Mouse (Mus musculus) brain, embryonic 14.5 days (tissue): ENCODE results near the gene Os9. TPM values are rescaled to one million over a fixed set of nuclear protein-coding genes. Genes with fewer than 3 reads are reported as not detected.

Source experiments
- DNase-seq: peaks from one replicate; pipeline ENCODE4 v3.0.0-alpha.2; 2011; ENCODE audit warnings: low read depth
- CTCF ChIP-seq: fragments of 200-500 bp; IDR thresholded peaks from 2 replicates; pipeline ENCODE4 v1.5.1; 2012; ENCODE audit warnings: inconsistent platforms, mild to moderate bottlenecking, moderate library complexity, borderline replicate concordance; ENCODE audit not compliant: insufficient read depth, insufficient read length; ENCODE audit errors: extremely low read depth
- POLR2A ChIP-seq: fragments of 200-500 bp; IDR thresholded peaks from 2 replicates; pipeline ENCODE4 v1.6.1; 2012; ENCODE audit warnings: mild to moderate bottlenecking, inconsistent platforms, borderline replicate concordance; ENCODE audit not compliant: poor library complexity, insufficient read depth, insufficient read length, severe bottlenecking; ENCODE audit errors: extremely low read depth
- polyA plus RNA-seq: library from polyadenylated mRNA; depleted of rRNA; stranded (reverse); fragments of >200 nt; gene quantifications from 2 replicates; pipeline ENCODE4 v1.2.3, GENCODE M21; 2012

Gene Os9
- polyA plus RNA-seq, 1 experiment = 93.8 TPM

- DNase-seq = no peak
- TF ChIP-seq POLR2A = no peak
- no peak for TF ChIP-seq CTCF
These were observed 12.7 kb downstream of the Os9 start for GRCm38 (mm10) chr10:127108262-127108583.

GRCm38 (mm10) chr10:127107563-127108261 lies 13.2 kb downstream of the Os9 start:
- DNase-seq = no peak
- TF ChIP-seq POLR2A (no peak), CTCF (no peak)

GRCm38 (mm10) chr10:127103631-127104030 lies 17.3 kb downstream of the Os9 start:
- no peak for TF ChIP-seq POLR2A
- no peak for TF ChIP-seq CTCF
- no peak for DNase-seq

GRCm38 (mm10) chr10:127101151-127101550 lies 19.8 kb downstream of the Os9 start:
- TF ChIP-seq CTCF (no peak), POLR2A (no peak)
- no peak for DNase-seq

- no peak for DNase-seq
These were observed 20.5 kb downstream of the Os9 start for GRCm38 (mm10) chr10:127100414-127100813.

GRCm38 (mm10) chr10:127099868-127100267 lies 21.1 kb downstream of the Os9 start:
- TF ChIP-seq CTCF = no peak
- TF ChIP-seq POLR2A = no peak
- DNase-seq = no peak

More at GRCm38 (mm10) chr10:127100414-127100813, 20.5 kb downstream of the Os9 start:
- TF ChIP-seq CTCF (no peak), POLR2A (no peak)

GRCm38 (mm10) chr10:127099191-127099590 lies 21.7 kb downstream of the Os9 start:
- no peak for TF ChIP-seq CTCF
- TF ChIP-seq POLR2A = no peak
- DNase-seq = no peak

GRCm38 (mm10) chr10:127098514-127098913 lies 22.4 kb downstream of the Os9 start:
- DNase-seq = no peak
- TF ChIP-seq POLR2A (no peak), CTCF (no peak)

GRCm38 (mm10) chr10:127094382-127094802 lies 26.5 kb downstream of the Os9 start:
- peak; percentile 48 for DNase-seq

GRCm38 (mm10) chr10:127092742-127093141 lies 28.2 kb downstream of the Os9 start:
- no peak for DNase-seq
- TF ChIP-seq CTCF (no peak), POLR2A (no peak)

More at GRCm38 (mm10) chr10:127094382-127094802, 26.5 kb downstream of the Os9 start:
- no peak for TF ChIP-seq POLR2A
- no peak for TF ChIP-seq CTCF

GRCm38 (mm10) chr10:127091507-127092396 lies 29.2 kb downstream of the Os9 start:
- TF ChIP-seq CTCF (0 out of 2 replicates have a peak, but pooled peaks have one; percentile 4), POLR2A (no peak)
- DNase-seq = peak; percentile 45

GRCm38 (mm10) chr10:127090560-127091411 lies 30.1 kb downstream of the Os9 start:
- TF ChIP-seq POLR2A = no peak
- no peak for TF ChIP-seq CTCF
- DNase-seq = peak; percentile 73
